Mouse (Mus musculus) embryonic facial prominence, embryonic 14.5 days (tissue): ENCODE results near the gene Pomgnt1. TPM values are rescaled to one million over a fixed set of nuclear protein-coding genes. Genes with fewer than 3 reads are reported as not detected.

Experiments
- ATAC-seq: fragments of 200-750 bp; cut with Nextera tagmentation; 2 replicates; pipeline ENCODE4 v1.8.0; 2017; ENCODE audit warnings: low read depth, moderate number of reproducible peaks, moderate TSS enrichment
- DNase-seq: peaks from one replicate; pipeline ENCODE4 v3.0.0-alpha.2; 2015; ENCODE audit warnings: low spot score
- H3K27ac ChIP-seq: fragments of 300-500 bp; sonication (generic); replicated peaks from 2 replicates; pipeline ENCODE4 v1.5.1; 2014; ENCODE audit warnings: low read depth, mild to moderate bottlenecking, low read length, moderate library complexity
- H3K27me3 ChIP-seq: fragments of 300-500 bp; sonication (generic); replicated peaks from 2 replicates; pipeline ENCODE4 v1.6.1; 2014; ENCODE audit warnings: low read length; ENCODE audit not compliant: control insufficient read depth, insufficient read depth
- H3K36me3 ChIP-seq: fragments of 300-500 bp; sonication (generic); 2 replicates; pipeline ENCODE4 v1.6.1; 2014; ENCODE audit warnings: low read length, mixed read lengths; ENCODE audit not compliant: control insufficient read depth, insufficient read depth
- H3K4me1 ChIP-seq: fragments of 300-500 bp; sonication (generic); 2 replicates; pipeline ENCODE4 v1.6.1; 2014; ENCODE audit warnings: antibody characterized with exemption, low read length; ENCODE audit not compliant: control insufficient read depth, insufficient read depth
- H3K4me2 ChIP-seq: fragments of 300-500 bp; sonication (generic); 2 replicates; pipeline ENCODE4 v1.6.1; 2014; ENCODE audit warnings: low read depth, mild to moderate bottlenecking, low read length, moderate library complexity, mixed read lengths
- H3K4me3 ChIP-seq: fragments of 300-500 bp; sonication (generic); 2 replicates; pipeline ENCODE4 v1.5.1; 2014; ENCODE audit warnings: low read depth, mild to moderate bottlenecking, low read length
- H3K9ac ChIP-seq: fragments of 300-500 bp; sonication (generic); 2 replicates; pipeline ENCODE4 v1.6.1; 2014; ENCODE audit warnings: low read depth, mild to moderate bottlenecking, low read length, moderate library complexity, mixed read lengths
- H3K9me3 ChIP-seq: fragments of 300-500 bp; sonication (generic); 2 replicates; pipeline ENCODE4 v1.6.1; 2016; ENCODE audit warnings: low read length; ENCODE audit not compliant: control insufficient read depth
- WGBS: fragments of 180-500 bp; shearing (Covaris S2); extraction: QIAGEN DNeasy Blood & Tissue Kit; methylation state at CpG from one replicate; pipeline ENCODE4 v1.1.7; 2014; 5-methylcytosine and 5-hydroxymethylcytosine counted together
- polyA plus RNA-seq: library from polyadenylated mRNA; unstranded; fragments of >200 nt; fragmentation: Nextera tagmentation; extraction: Ambion mirVana; gene quantifications from 2 replicates; pipeline ENCODE4 v1.2.1, GENCODE M21; 2014

Gene Pomgnt1
- polyA plus RNA-seq, 1 experiment from 2014 or later, result 60.4 TPM

DNA sequence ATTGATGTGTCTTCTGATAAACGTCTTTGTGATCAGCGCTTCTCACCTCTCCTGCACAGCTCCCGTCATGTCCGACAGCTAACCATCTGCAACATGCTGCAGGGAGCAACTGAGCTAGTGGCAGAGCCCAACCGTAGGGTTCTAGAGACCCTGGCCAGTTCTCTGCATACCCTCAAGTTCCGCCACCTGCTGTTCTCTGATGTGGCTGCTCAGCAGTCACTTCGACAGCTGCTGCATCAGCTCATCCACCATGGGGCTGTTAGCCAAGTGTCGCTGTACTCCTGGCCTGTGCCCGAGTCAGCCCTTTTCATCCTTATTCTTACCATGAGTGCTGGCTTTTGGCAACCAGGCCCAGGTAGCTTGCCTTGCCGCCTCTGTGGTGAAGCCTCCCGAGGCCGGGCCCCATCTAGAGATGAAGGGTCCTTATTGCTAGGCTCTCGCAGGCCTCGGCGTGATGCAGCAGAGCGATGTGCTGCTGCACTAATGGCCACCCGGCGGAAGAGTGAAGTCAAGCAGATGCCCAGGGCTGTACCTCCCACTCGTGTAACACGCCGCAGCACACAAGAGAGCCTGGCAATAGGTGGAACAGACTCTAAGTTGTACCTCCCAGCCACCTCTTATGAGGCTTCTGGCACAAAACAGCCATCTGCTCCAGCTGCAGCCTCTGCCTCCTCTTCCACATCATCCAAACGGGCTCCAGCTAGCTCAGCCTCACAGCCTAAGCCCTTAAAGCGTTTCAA, 35.0 kb upstream of the Pomgnt1 start:
- H3K27ac ChIP-seq, result no peak overlapping the region
- H3K4me2 ChIP-seq, result no peak overlapping the region
- H3K9ac ChIP-seq, result no peak overlapping the region
- peaks cover 99% of the 10 kb centered on the region for H3K36me3 ChIP-seq
- no peaks in the 10 kb centered on the region for H3K27me3 ChIP-seq
- H3K9me3 ChIP-seq, result no peaks in the 10 kb centered on the region
- H3K4me1 ChIP-seq, result no peaks in the 10 kb centered on the region
- DNase-seq (peak; percentile 14), ATAC-seq (peak; percentile 53; the same call in 1 of the 2 replicates)
- 90% methylated on average over 23 of the region's 23 CpGs for WGBS
- no peak overlapping the region for H3K4me3 ChIP-seq

DNA sequence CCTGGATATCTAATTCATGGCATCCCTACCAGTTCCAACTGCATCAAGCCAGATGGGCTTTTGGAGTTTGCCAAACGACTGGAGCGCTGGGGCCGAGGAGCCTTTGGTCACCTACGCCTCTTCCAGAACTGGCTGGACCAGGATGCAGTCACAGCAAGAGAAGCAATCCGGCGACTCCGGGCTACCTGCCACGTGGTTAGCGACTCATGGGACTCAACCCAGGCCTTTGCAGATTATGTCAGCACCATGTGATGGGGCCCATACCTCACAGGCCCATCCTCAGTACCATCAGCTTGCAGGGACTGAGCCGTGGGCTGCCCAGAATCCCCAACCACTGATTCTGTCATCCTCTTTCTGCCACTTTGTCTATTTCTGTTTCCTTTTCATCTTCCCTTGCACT, 27.3 kb upstream of the Pomgnt1 start:
- no peak overlapping the region for H3K4me3 ChIP-seq
- H3K27ac ChIP-seq, result no peak overlapping the region
- no peak overlapping the region for H3K9ac ChIP-seq
- peaks cover 96% of the 10 kb centered on the region for H3K36me3 ChIP-seq
- no peaks in the 10 kb centered on the region for H3K9me3 ChIP-seq
- H3K27me3 ChIP-seq, result no peaks in the 10 kb centered on the region
- no peak overlapping the region for H3K4me2 ChIP-seq
- DNase-seq (no peak), ATAC-seq (no peak)
- no peaks in the 10 kb centered on the region for H3K4me1 ChIP-seq
- 92% methylated on average over 10 of the region's 10 CpGs for WGBS

- DNase-seq (no peak), ATAC-seq (no peak)
- H3K9me3 ChIP-seq, result no peaks in the 10 kb centered on the region
- peaks cover 87% of the 10 kb centered on the region for H3K36me3 ChIP-seq
- no peak overlapping the region for H3K4me2 ChIP-seq
- H3K4me1 ChIP-seq, result no peaks in the 10 kb centered on the region
- no peak overlapping the region for H3K27ac ChIP-seq
- H3K27me3 ChIP-seq, result no peaks in the 10 kb centered on the region
- no peak overlapping the region for H3K4me3 ChIP-seq
- H3K9ac ChIP-seq, result no peak overlapping the region
- 88% methylated on average over 8 of the region's 8 CpGs for WGBS
Measured at GRCm38 (mm10) chr4:116097211-116097610, 26.4 kb upstream of the Pomgnt1 start.

DNA sequence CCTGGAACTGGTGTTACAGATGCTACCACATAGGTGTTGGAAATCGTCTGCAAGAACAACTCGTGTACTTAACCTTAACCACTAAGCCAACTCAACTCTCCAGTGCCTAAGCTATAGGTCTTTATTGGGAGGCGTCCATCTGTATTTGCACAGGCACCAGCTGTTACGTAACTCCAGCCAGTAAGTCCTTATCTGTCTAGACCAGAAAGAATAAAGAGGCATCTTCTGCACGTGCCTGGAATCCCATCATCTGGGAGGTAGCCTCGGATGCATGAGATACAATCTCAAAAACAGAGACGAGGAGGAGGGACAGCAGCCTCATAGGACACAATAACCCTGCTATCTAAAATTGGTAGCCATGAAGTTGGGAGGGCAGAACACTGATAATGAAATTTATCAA, 22.7 kb upstream of the Pomgnt1 start:
- no peaks in the 10 kb centered on the region for H3K27me3 ChIP-seq
- H3K9ac ChIP-seq, result no peak overlapping the region
- ATAC-seq (no peak), DNase-seq (no peak)
- H3K9me3 ChIP-seq, result no peaks in the 10 kb centered on the region
- no peaks in the 10 kb centered on the region for H3K4me1 ChIP-seq
- no peak overlapping the region for H3K4me3 ChIP-seq
- WGBS, result 88% methylated on average over 7 of the region's 7 CpGs
- H3K27ac ChIP-seq, result no peak overlapping the region
- peaks cover 65% of the 10 kb centered on the region for H3K36me3 ChIP-seq
- H3K4me2 ChIP-seq, result no peak overlapping the region

GRCm38 (mm10) chr4:116105278-116105677, 18.4 kb upstream of the Pomgnt1 start:
- DNase-seq (no peak), ATAC-seq (no peak)
- Histone ChIP-seq H3K27ac (no peak overlapping the region), H3K4me1 (no peaks in the 10 kb centered on the region), H3K9ac (no peak overlapping the region), H3K27me3 (no peaks in the 10 kb centered on the region), H3K36me3 (peaks cover 35% of the 10 kb centered on the region), H3K4me3 (no peak overlapping the region), H3K9me3 (no peaks in the 10 kb centered on the region), H3K4me2 (no peak overlapping the region)
- 96% methylated on average over 5 of the region's 5 CpGs for WGBS

DNA sequence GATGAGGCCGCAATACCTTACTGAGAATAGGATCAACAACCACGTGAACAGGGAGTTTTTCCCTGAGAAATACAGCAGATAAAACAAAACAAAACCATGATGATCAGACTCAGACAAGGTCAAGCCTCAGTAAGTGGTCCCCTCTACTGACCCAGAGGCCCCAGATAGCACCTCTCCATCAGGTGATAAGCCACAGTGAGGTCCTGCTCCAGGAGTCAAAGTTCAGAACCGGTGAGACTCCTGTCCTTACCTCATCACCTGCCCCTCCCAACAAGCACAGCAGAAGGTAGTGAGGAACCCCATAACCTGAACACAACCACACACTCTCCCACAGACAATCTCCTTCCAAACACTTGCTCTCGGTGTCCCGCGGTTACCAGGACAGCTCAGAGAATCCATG, 12.9 kb upstream of the Pomgnt1 start:
- Histone ChIP-seq H3K4me2 (no peak overlapping the region), H3K4me3 (no peak overlapping the region), H3K27me3 (no peaks in the 10 kb centered on the region), H3K9me3 (no peaks in the 10 kb centered on the region), H3K4me1 (no peaks in the 10 kb centered on the region), H3K36me3 (peaks cover 15% of the 10 kb centered on the region; the same call in 1 of the 2 replicates), H3K27ac (no peak overlapping the region), H3K9ac (no peak overlapping the region)
- 92% methylated on average over 6 of the region's 6 CpGs for WGBS
- DNase-seq, result no peak
- ATAC-seq, result no peak

DNA sequence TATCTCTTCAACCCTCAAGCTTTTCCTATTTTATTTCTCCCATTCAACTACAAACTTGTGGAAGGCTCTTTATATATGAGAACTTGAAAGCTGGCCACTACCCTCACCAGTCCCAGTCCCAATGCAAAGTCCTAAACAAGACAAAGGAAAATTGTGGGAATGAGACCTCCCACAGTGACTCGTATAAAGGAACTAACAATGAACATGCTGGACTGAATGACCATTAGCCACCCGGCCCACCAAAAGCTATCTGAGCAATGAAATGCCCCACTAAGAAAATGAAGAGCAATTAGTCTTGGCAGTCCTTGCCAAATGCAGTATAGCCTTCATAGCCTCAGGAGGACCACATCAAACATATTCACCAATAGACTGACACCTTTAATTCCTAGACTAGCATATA, 12.2 kb upstream of the Pomgnt1 start:
- Histone ChIP-seq H3K9me3 (no peaks in the 10 kb centered on the region), H3K4me3 (no peak overlapping the region), H3K9ac (no peak overlapping the region), H3K36me3 (peaks cover 14% of the 10 kb centered on the region; the same call in 1 of the 2 replicates), H3K27ac (no peak overlapping the region), H3K27me3 (no peaks in the 10 kb centered on the region), H3K4me2 (no peak overlapping the region), H3K4me1 (no peaks in the 10 kb centered on the region)
- ATAC-seq (no peak), DNase-seq (no peak)
- 78% methylated on average over 2 of the region's 2 CpGs for WGBS

DNA sequence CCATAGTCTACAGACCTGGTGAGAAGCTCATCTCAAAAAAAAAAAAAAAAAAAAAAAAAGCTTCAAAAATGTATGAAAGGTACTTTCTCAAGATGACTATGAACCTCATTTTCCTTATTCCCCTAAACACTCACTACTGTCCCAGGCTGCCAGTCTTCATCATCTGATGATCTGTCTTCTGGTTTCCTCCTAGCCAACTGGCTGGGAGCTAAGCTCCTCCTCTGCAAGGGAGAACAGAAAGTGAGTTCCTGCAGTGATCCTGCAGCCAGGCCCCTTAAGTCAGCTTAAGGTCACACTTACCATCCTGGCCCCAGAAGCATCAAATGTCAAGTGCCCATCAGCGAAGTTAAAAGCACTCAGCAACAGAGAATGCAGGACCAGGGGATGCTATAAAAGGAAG, 878 bp upstream of the Pomgnt1 start:
- DNase-seq, result no peak
- peak overlapping the region; percentile 63 for H3K4me3 ChIP-seq
- peak overlapping the region; percentile 76 for H3K9ac ChIP-seq
- peak overlapping the region; percentile 80 for H3K4me2 ChIP-seq
- no peak for ATAC-seq
- no peaks in the 10 kb centered on the region for H3K27me3 ChIP-seq
- H3K4me1 ChIP-seq, result peaks cover 6% of the 10 kb centered on the region
- H3K36me3 ChIP-seq, result no peaks in the 10 kb centered on the region
- WGBS, result 0% methylated on average over 1 of the region's 1 CpGs
- no peak overlapping the region for H3K27ac ChIP-seq
- H3K9me3 ChIP-seq, result no peaks in the 10 kb centered on the region

GRCm38 (mm10) chr4:116125803-116126386, 2.3 kb downstream of the Pomgnt1 start:
- ATAC-seq, result no peak
- no peak overlapping the region for H3K4me2 ChIP-seq
- DNase-seq, result no peak
- no peaks in the 10 kb centered on the region for H3K36me3 ChIP-seq
- H3K27me3 ChIP-seq, result no peaks in the 10 kb centered on the region
- peaks cover 6% of the 10 kb centered on the region for H3K4me1 ChIP-seq
- no peak overlapping the region for H3K4me3 ChIP-seq
- WGBS, result 93% methylated on average over 4 of the region's 4 CpGs
- H3K9me3 ChIP-seq, result no peaks in the 10 kb centered on the region
- H3K9ac ChIP-seq, result no peak overlapping the region
- no peak overlapping the region for H3K27ac ChIP-seq
